Mouse (Mus musculus) hindbrain, embryonic 14.5 days (tissue): ENCODE results near the gene Mybl2. TPM values are rescaled to one million over a fixed set of nuclear protein-coding genes. Genes with fewer than 3 reads are reported as not detected.
A peak's percentile ranks its signal among the peaks of the same experiment; 100 is the strongest.
"Not testable (repeated sequence)": the region's sequence is repeated elsewhere in the genome, so short reads cannot be mapped to it uniquely, and the experiment has no call there.

Source experiments
- ATAC-seq: fragments of 200-750 bp; cut with Nextera tagmentation; 2 replicates; pipeline ENCODE4 v1.8.0; 2017; ENCODE audit warnings: moderate number of reproducible peaks, mild to moderate bottlenecking, moderate TSS enrichment, moderate library complexity; ENCODE audit not compliant: low FRiP score
- DNase-seq: peaks from one replicate; pipeline ENCODE4 v3.0.0-alpha.2; 2015; ENCODE audit warnings: low spot score
- H3K27ac ChIP-seq: fragments of 300-500 bp; sonication (generic); 2 replicates; pipeline ENCODE4 v1.5.1; 2014; ENCODE audit warnings: mild to moderate bottlenecking, moderate library complexity
- H3K27me3 ChIP-seq: fragments of 300-500 bp; sonication (generic); 2 replicates; pipeline ENCODE4 v1.6.1; 2014; ENCODE audit warnings: mild to moderate bottlenecking, low read length, mixed read lengths; ENCODE audit not compliant: control insufficient read depth, insufficient read depth
- H3K36me3 ChIP-seq: fragments of 300-500 bp; sonication (generic); replicated peaks from 2 replicates; pipeline ENCODE4 v1.6.1; 2014; ENCODE audit not compliant: control insufficient read depth, insufficient read depth
- H3K4me1 ChIP-seq: fragments of 300-500 bp; sonication (generic); replicated peaks from 2 replicates; pipeline ENCODE4 v1.6.1; 2014; ENCODE audit warnings: antibody characterized with exemption, low read length, mixed read lengths; ENCODE audit not compliant: control insufficient read depth, insufficient read depth
- H3K4me2 ChIP-seq: fragments of 300-500 bp; sonication (generic); replicated peaks from 2 replicates; pipeline ENCODE4 v1.6.1; 2014; ENCODE audit warnings: mild to moderate bottlenecking, moderate library complexity
- H3K4me3 ChIP-seq: fragments of 300-500 bp; sonication (generic); replicated peaks from 2 replicates; pipeline ENCODE4 v1.5.1; 2014; ENCODE audit warnings: mild to moderate bottlenecking, low read length
- H3K9ac ChIP-seq: fragments of 300-500 bp; sonication (generic); 2 replicates; pipeline ENCODE4 v1.6.1; 2014
- H3K9me3 ChIP-seq: fragments of 300-500 bp; sonication (generic); 2 replicates; pipeline ENCODE4 v1.6.1; 2016; ENCODE audit warnings: low read length; ENCODE audit not compliant: control insufficient read depth
- WGBS: fragments of 180-500 bp; shearing (Covaris S2); extraction: QIAGEN DNeasy Blood & Tissue Kit; methylation state at CpG from one replicate; pipeline ENCODE4 v1.1.7; 2014; 5-methylcytosine and 5-hydroxymethylcytosine counted together
- polyA plus RNA-seq: library from polyadenylated mRNA; unstranded; fragments of >200 nt; fragmentation: Nextera tagmentation; extraction: Ambion mirVana; gene quantifications from 2 replicates; pipeline ENCODE4 v1.2.1, GENCODE M21; 2014

The Mybl2 gene
- polyA plus RNA-seq, 1 experiment from 2014 or later = 3.8 TPM

- Histone ChIP-seq H3K4me1 (peaks cover 13% of the 10 kb centered on the region; the same call in 1 of the 2 replicates), H3K4me3 (no peak overlapping the region), H3K27ac (no peak overlapping the region), H3K4me2 (no peak overlapping the region), H3K27me3 (peaks cover 11% of the 10 kb centered on the region; the same call in 1 of the 2 replicates), H3K9ac (no peak overlapping the region), H3K36me3 (peaks cover 8% of the 10 kb centered on the region), H3K9me3 (no peaks in the 10 kb centered on the region)
- ATAC-seq (no peak), DNase-seq (no peak)
- WGBS = 71% methylated on average over 1 of the region's 1 CpGs
Measured at GRCm38 (mm10) chr2:163051691-163052090, 2.8 kb upstream of the Mybl2 start.

DNA sequence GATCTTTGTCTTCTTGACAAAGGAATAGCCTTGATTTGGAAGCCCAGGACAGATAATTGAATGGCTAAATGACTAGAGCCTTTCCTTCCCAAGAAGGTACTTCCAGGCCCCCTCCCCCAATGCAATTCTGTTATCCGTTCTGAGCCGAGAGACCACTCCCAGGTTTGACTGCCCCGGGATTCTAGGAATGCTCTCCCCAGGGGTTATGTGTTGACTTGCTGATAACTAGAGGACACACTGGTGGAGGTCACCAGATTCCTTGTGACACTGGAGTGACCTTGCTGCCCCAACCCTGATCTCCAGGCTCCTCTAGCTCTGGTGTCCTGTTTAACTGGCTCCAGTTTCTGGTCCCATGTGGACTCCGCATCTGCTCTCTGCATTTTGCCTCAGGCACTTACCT is 2.4 kb upstream of the Mybl2 start:
- Histone ChIP-seq H3K36me3 (peaks cover 4% of the 10 kb centered on the region), H3K9me3 (no peaks in the 10 kb centered on the region), H3K9ac (no peak overlapping the region), H3K27ac (no peak overlapping the region), H3K4me2 (no peak overlapping the region), H3K4me1 (peaks cover 13% of the 10 kb centered on the region; the same call in 1 of the 2 replicates), H3K4me3 (no peak overlapping the region), H3K27me3 (peaks cover 11% of the 10 kb centered on the region; the same call in 1 of the 2 replicates)
- 47% methylated on average over 4 of the region's 4 CpGs for WGBS
- DNase-seq = no peak
- no peak for ATAC-seq

DNA sequence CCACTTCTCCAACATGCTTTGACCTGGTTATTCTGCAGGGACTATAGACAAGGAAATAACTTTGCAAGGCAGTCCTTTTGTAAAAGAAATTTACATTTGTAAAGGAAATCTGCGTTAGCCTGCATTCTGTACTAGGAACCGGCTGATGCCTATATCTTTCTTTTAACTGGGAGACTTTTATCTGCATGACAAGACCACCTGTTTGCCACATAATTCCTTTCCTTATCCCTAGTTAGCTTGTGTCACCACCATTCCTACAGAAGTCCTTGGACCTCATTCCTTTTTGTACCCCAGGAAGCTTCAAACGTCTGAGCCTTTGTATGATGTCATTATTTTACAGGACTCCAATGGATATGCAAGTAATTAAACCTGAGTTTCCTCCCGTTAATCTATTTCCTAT is 1.7 kb upstream of the Mybl2 start:
- H3K4me3 ChIP-seq = no peak overlapping the region
- H3K4me2 ChIP-seq = no peak overlapping the region
- H3K27ac ChIP-seq = no peak overlapping the region
- DNase-seq (no peak), ATAC-seq (no peak)
- H3K9me3 ChIP-seq = no peaks in the 10 kb centered on the region
- H3K27me3 ChIP-seq = peaks cover 11% of the 10 kb centered on the region; the same call in 1 of the 2 replicates
- H3K9ac ChIP-seq = no peak overlapping the region
- WGBS = 60% methylated on average over 4 of the region's 4 CpGs
- peaks cover 13% of the 10 kb centered on the region; the same call in 1 of the 2 replicates for H3K4me1 ChIP-seq
- no peaks in the 10 kb centered on the region; the same call in 1 of the 2 replicates for H3K36me3 ChIP-seq

GRCm38 (mm10) chr2:163054891-163055494 is 506 bp downstream of the Mybl2 start:
- peak overlapping the region; percentile 39; the same call in 1 of the 2 replicates for H3K9ac ChIP-seq
- no peak for DNase-seq

DNA sequence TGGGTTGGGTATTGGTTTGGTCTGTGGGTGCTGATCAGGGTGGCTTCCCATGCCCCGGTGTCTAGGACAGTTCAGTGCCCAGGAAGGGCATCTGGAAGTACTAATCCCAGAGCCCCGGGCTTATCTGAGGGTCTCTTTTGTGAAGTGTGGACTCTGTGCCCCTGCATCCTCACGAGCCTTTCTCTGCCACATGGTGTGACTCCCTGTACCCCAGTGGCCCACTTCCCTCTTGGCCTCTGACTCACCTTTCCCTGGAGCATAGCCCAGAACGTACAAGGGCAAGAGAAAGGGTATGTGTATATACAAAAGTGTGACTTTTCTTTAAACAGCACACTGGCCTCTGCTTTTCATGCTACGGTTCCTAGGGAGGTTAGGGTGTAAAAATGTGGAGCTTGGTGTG is 1.2 kb downstream of the Mybl2 start:
- Histone ChIP-seq H3K4me1 (peaks cover 13% of the 10 kb centered on the region; the same call in 1 of the 2 replicates), H3K9ac (no peak overlapping the region), H3K4me3 (peak overlapping the region; percentile 55; the same call in 1 of the 2 replicates), H3K27me3 (peaks cover 11% of the 10 kb centered on the region; the same call in 1 of the 2 replicates), H3K27ac (no peak overlapping the region), H3K36me3 (no peaks in the 10 kb centered on the region), H3K4me2 (peak overlapping the region; percentile 99), H3K9me3 (no peaks in the 10 kb centered on the region)
- no peak for ATAC-seq
- whole genome bisulfite sequencing = 36% methylated on average over 5 of the region's 5 CpGs
- no peak for DNase-seq

More at GRCm38 (mm10) chr2:163054891-163055494, 506 bp downstream of the Mybl2 start:
- Histone ChIP-seq H3K36me3 (no peaks in the 10 kb centered on the region), H3K4me1 (peaks cover 13% of the 10 kb centered on the region; the same call in 1 of the 2 replicates), H3K27ac (no peak overlapping the region), H3K9me3 (no peaks in the 10 kb centered on the region), H3K4me2 (peak overlapping the region; percentile 99), H3K27me3 (peaks cover 11% of the 10 kb centered on the region; the same call in 1 of the 2 replicates), H3K4me3 (peak overlapping the region; percentile 55)
- 0 out of 2 replicates have a peak, but pooled peaks have one; percentile 46 for ATAC-seq
- WGBS = under 1% methylated on average over 32 of the region's 38 CpGs

DNA sequence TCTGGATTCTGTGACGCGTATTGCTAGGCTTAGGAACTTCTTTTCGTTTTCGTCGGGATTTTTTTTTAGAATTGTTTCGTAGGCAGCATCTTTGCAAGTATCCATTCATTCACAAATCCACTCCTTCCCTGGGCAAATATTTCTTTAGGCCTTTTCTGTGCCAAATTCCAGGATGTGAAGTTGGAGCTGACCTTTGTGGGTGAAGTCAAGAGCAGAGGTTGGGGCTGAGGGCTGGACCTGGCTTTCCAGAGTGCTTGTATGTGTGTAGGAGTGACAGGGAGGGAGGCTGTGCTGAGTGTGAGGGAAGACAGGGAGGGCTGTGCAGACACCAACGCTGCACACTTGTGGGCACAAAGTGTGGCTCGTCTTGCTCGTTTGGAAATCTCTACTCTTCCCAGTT is 2.1 kb downstream of the Mybl2 start:
- H3K4me1 ChIP-seq = peaks cover 13% of the 10 kb centered on the region; the same call in 1 of the 2 replicates
- H3K36me3 ChIP-seq = no peaks in the 10 kb centered on the region
- no peak overlapping the region for H3K4me3 ChIP-seq
- ATAC-seq (no peak), DNase-seq (no peak)
- WGBS = 84% methylated on average over 9 of the region's 9 CpGs
- H3K27me3 ChIP-seq = peaks cover 11% of the 10 kb centered on the region; the same call in 1 of the 2 replicates
- H3K4me2 ChIP-seq = no peak overlapping the region
- no peaks in the 10 kb centered on the region for H3K9me3 ChIP-seq
- H3K27ac ChIP-seq = no peak overlapping the region
- H3K9ac ChIP-seq = no peak overlapping the region

GRCm38 (mm10) chr2:163058981-163059380 is 4.5 kb downstream of the Mybl2 start:
- not testable (repeated sequence) for H3K4me2 ChIP-seq, DNase-seq, H3K27ac ChIP-seq, H3K9me3 ChIP-seq, ATAC-seq, H3K4me3 ChIP-seq, H3K4me1 ChIP-seq, H3K36me3 ChIP-seq, H3K9ac ChIP-seq
- 94% methylated on average over 6 of the region's 7 CpGs for WGBS
- H3K27me3 ChIP-seq = peaks cover 11% of the 10 kb centered on the region; the same call in 1 of the 2 replicates

- ATAC-seq (no peak), DNase-seq (no peak)
- H3K27ac ChIP-seq = no peak overlapping the region
- 80% methylated on average over 6 of the region's 6 CpGs for WGBS
- 0 out of 2 replicates have a peak, but pooled peaks cover under 1% of the 10 kb centered on the region for H3K27me3 ChIP-seq
- no peaks in the 10 kb centered on the region for H3K9me3 ChIP-seq
- no peaks in the 10 kb centered on the region for H3K36me3 ChIP-seq
- H3K4me1 ChIP-seq = no peaks in the 10 kb centered on the region
- H3K4me3 ChIP-seq = no peak overlapping the region
- H3K4me2 ChIP-seq = no peak overlapping the region
- H3K9ac ChIP-seq = no peak overlapping the region
Measured at GRCm38 (mm10) chr2:163060630-163061029, 6.1 kb downstream of the Mybl2 start.

- Histone ChIP-seq H3K36me3 (no peaks in the 10 kb centered on the region), H3K9ac (no peak overlapping the region), H3K4me2 (no peak overlapping the region), H3K27me3 (no peaks in the 10 kb centered on the region), H3K4me1 (no peaks in the 10 kb centered on the region), H3K4me3 (no peak overlapping the region), H3K9me3 (no peaks in the 10 kb centered on the region), H3K27ac (no peak overlapping the region)
- 87% methylated on average over 8 of the region's 8 CpGs for WGBS
- DNase-seq (no peak), ATAC-seq (no peak)
Measured at GRCm38 (mm10) chr2:163061203-163062118, 7.0 kb downstream of the Mybl2 start.
